Mouse (Mus musculus): ENCODE measurements around the gene Itgb4. TPM values are rescaled to one million over a fixed set of nuclear protein-coding genes. Genes with fewer than 3 reads are reported as not detected.

The Itgb4 gene
- total and polyA plus RNA-seq, 2 experiments from 2014 or later = 1.0 to 2.2 TPM

- Histone ChIP-seq H3K4me2 (ENCODE audit: low read depth, low read length, poor library complexity, severe bottlenecking) (no peak overlapping the region), H3K4me3 (ENCODE audit: low read depth, low read length) (no peak overlapping the region), H3K27ac (ENCODE audit: low read depth, low read length) (no peak overlapping the region), H3K9ac (replicated peaks; ENCODE audit: low read length, poor library complexity, severe bottlenecking) (no peak overlapping the region), H3K27me3 (ENCODE audit: insufficient read depth, low read length) (no peaks in the 10 kb centered on the region), H3K4me1 (ENCODE audit: insufficient read depth, low read length) (peaks cover 14% of the 10 kb centered on the region; the same call in 1 of the 2 replicates), H3K9me3 (ENCODE audit: low read length) (no peaks in the 10 kb centered on the region), H3K36me3 (ENCODE audit: insufficient read depth, low read length) (peaks cover 5% of the 10 kb centered on the region; the same call in 1 of the 2 replicates)
- ATAC-seq (ENCODE audit: low FRiP score) (no peak), DNase-seq (ENCODE audit: low spot score) (no peak)
- WGBS = 80% methylated on average over 13 of the region's 13 CpGs
- TF ChIP-seq CTCF (IDR thresholded peaks at IDR 0.05) = no peak
Measured at GRCm38 (mm10) chr11:116008832-116009375, 34.4 kb downstream of the Itgb4 start.

DNA sequence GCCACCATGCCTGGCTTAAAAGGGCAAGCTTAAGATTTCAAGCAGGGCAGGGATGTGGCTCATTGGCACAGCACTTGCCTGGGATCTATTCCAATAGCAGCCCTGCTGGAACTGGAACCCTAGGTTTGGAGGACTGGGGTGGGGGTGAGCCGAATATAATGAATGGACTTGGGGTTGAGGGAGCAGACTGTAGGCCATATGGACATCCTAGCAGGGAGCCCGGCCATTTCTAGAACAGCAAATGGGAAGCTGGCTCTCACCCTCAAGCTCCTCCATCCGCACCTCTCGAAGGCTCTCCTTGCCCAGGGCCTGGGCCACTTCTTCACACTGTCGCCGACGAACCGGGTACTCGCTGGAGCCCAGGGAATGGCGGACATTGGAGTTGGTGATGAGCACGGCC lies 35.2 kb downstream of the Itgb4 start:
- H3K4me3 ChIP-seq (ENCODE audit: low read depth, low read length) = no peak overlapping the region
- peaks cover 14% of the 10 kb centered on the region; the same call in 1 of the 2 replicates for H3K4me1 ChIP-seq (ENCODE audit: insufficient read depth, low read length)
- no peaks in the 10 kb centered on the region for H3K9me3 ChIP-seq (ENCODE audit: low read length)
- peak; percentile 80 for DNase-seq (ENCODE audit: low spot score)
- ATAC-seq (ENCODE audit: low FRiP score) = no peak
- no peak overlapping the region for H3K9ac ChIP-seq (replicated peaks; ENCODE audit: low read length, poor library complexity, severe bottlenecking)
- H3K27ac ChIP-seq (ENCODE audit: low read depth, low read length) = no peak overlapping the region
- WGBS = 95% methylated on average over 11 of the region's 11 CpGs
- H3K36me3 ChIP-seq (ENCODE audit: insufficient read depth, low read length) = peaks cover 5% of the 10 kb centered on the region; the same call in 1 of the 2 replicates
- TF ChIP-seq CTCF (IDR thresholded peaks at IDR 0.05) = no peak
- H3K27me3 ChIP-seq (ENCODE audit: insufficient read depth, low read length) = no peaks in the 10 kb centered on the region
- H3K4me2 ChIP-seq (ENCODE audit: low read depth, low read length, poor library complexity, severe bottlenecking) = no peak overlapping the region

DNA sequence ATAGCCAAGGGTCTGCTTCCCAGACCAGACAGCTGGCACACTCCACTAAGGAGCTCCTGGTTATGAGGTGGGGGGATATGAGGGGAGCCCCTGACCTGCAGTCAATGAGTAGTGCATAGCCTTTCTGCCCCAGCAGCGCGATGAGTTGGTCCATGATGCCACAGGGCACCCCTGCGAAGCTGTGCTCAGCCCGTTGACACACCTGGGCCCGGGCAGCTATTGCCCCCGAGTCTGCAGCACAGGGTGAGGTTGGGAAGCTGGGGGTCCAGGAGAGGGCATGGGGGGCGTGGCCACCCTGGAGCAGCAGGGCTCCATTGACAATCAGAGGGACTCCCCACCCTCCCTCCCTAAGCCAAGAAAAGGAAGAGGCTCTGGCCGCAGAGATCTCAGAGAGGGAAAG lies 35.6 kb downstream of the Itgb4 start:
- no peaks in the 10 kb centered on the region for H3K9me3 ChIP-seq (ENCODE audit: low read length)
- no peak for TF ChIP-seq CTCF (IDR thresholded peaks at IDR 0.05)
- no peaks in the 10 kb centered on the region for H3K27me3 ChIP-seq (ENCODE audit: insufficient read depth, low read length)
- H3K4me2 ChIP-seq (ENCODE audit: low read depth, low read length, poor library complexity, severe bottlenecking) = no peak overlapping the region
- H3K4me3 ChIP-seq (ENCODE audit: low read depth, low read length) = no peak overlapping the region
- no peak overlapping the region for H3K9ac ChIP-seq (replicated peaks; ENCODE audit: low read length, poor library complexity, severe bottlenecking)
- H3K4me1 ChIP-seq (ENCODE audit: insufficient read depth, low read length) = peaks cover 12% of the 10 kb centered on the region; the same call in 1 of the 2 replicates
- H3K27ac ChIP-seq (ENCODE audit: low read depth, low read length) = no peak overlapping the region
- DNase-seq (ENCODE audit: low spot score) (no peak), ATAC-seq (ENCODE audit: low FRiP score) (no peak)
- peaks cover 5% of the 10 kb centered on the region; the same call in 1 of the 2 replicates for H3K36me3 ChIP-seq (ENCODE audit: insufficient read depth, low read length)
- WGBS = 96% methylated on average over 8 of the region's 8 CpGs

DNA sequence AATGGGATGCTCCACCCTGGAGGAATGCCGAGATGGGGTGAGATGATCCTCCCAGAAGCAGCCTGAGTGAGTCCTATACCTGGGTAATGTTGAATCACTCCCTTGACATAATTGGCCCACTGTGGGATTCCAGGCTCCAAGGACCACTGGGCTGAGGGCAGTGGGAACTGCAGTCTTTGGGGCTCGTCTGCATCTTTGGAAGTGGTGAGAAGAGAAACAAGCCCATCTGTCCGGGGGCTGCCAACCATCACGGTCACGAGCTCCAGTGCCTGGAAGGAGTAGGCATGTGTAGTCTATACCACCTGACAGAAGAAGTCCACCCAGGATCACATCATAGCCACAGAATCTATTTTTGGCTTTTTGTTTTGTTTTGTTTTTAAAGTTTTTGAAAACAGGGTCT lies 36.4 kb downstream of the Itgb4 start:
- no peaks in the 10 kb centered on the region for H3K9me3 ChIP-seq (ENCODE audit: low read length)
- WGBS = 84% methylated on average over 5 of the region's 5 CpGs
- no peak overlapping the region for H3K4me3 ChIP-seq (ENCODE audit: low read depth, low read length)
- no peaks in the 10 kb centered on the region for H3K27me3 ChIP-seq (ENCODE audit: insufficient read depth, low read length)
- H3K4me2 ChIP-seq (ENCODE audit: low read depth, low read length, poor library complexity, severe bottlenecking) = no peak overlapping the region
- peaks cover 5% of the 10 kb centered on the region; the same call in 1 of the 2 replicates for H3K36me3 ChIP-seq (ENCODE audit: insufficient read depth, low read length)
- ATAC-seq (ENCODE audit: low FRiP score) (no peak), DNase-seq (ENCODE audit: low spot score) (no peak)
- H3K9ac ChIP-seq (replicated peaks; ENCODE audit: low read length, poor library complexity, severe bottlenecking) = no peak overlapping the region
- no peak for TF ChIP-seq CTCF (IDR thresholded peaks at IDR 0.05)
- 0 out of 2 replicates have a peak, but pooled peaks cover 8% of the 10 kb centered on the region for H3K4me1 ChIP-seq (ENCODE audit: insufficient read depth, low read length)
- no peak overlapping the region for H3K27ac ChIP-seq (ENCODE audit: low read depth, low read length)

DNA sequence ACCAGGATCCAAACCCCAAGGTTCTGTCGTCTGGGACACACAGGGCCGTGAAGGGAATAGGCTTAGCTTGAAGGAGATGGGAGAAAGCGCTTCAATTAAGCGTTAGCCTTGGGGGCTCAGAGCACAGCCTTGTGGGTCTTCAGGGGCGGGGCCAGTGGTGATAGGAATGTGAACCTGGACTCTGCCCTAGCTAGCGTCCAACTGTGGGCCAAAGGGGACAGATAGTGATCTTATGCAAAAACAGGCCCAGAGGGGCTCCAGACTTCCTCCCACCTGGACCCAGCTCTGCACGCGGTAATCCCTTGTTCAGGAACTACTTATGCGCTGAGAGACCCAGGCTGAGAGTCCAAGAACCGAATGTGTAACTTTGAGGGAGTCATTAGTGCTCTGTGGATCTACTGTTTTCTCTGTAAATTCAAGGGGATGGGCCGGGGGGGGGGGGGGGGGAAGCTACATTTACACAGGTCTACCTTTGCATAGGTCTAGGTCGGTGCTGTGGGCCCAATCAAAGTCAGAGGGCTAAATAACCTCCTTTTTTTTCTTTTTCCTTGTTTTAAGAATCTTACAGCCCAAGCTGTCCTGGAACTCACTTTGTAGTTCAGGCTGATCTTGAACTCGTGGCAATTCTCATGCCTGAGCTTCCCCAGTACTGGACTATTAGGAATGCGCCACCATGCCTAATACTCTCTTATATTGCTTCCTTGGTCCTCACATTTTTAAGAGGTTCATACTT lies 37.2 kb downstream of the Itgb4 start:
- Histone ChIP-seq H3K4me1 (ENCODE audit: insufficient read depth, low read length) (0 out of 2 replicates have a peak, but pooled peaks cover 8% of the 10 kb centered on the region), H3K36me3 (ENCODE audit: insufficient read depth, low read length) (peaks cover 5% of the 10 kb centered on the region; the same call in 1 of the 2 replicates), H3K27me3 (ENCODE audit: insufficient read depth, low read length) (no peaks in the 10 kb centered on the region), H3K27ac (ENCODE audit: low read depth, low read length) (no peak overlapping the region), H3K4me2 (ENCODE audit: low read depth, low read length, poor library complexity, severe bottlenecking) (peak overlapping the region; percentile 88), H3K9me3 (ENCODE audit: low read length) (no peaks in the 10 kb centered on the region), H3K4me3 (ENCODE audit: low read depth, low read length) (peak overlapping the region; percentile 61), H3K9ac (replicated peaks; ENCODE audit: low read length, poor library complexity, severe bottlenecking) (peak overlapping the region; percentile 68; the same call in 1 of the 2 replicates)
- ATAC-seq (ENCODE audit: low FRiP score) (no peak), DNase-seq (ENCODE audit: low spot score) (no peak)
- 27% methylated on average over 13 of the region's 14 CpGs for WGBS
- TF ChIP-seq CTCF (IDR thresholded peaks at IDR 0.05) = no peak

Measured in midbrain, postnatal 0 days (tissue).